Mouse (Mus musculus) urinary bladder, postnatal 10 days (tissue): ENCODE measurements around the gene Ntn3.
A peak's percentile ranks its signal among the peaks of the same experiment; 100 is the strongest.

Experiments
- DNase-seq: peaks from one replicate; pipeline ENCODE4 v3.0.0; 2022; ENCODE audit warnings: low spot score

Gene Ntn3

DNA sequence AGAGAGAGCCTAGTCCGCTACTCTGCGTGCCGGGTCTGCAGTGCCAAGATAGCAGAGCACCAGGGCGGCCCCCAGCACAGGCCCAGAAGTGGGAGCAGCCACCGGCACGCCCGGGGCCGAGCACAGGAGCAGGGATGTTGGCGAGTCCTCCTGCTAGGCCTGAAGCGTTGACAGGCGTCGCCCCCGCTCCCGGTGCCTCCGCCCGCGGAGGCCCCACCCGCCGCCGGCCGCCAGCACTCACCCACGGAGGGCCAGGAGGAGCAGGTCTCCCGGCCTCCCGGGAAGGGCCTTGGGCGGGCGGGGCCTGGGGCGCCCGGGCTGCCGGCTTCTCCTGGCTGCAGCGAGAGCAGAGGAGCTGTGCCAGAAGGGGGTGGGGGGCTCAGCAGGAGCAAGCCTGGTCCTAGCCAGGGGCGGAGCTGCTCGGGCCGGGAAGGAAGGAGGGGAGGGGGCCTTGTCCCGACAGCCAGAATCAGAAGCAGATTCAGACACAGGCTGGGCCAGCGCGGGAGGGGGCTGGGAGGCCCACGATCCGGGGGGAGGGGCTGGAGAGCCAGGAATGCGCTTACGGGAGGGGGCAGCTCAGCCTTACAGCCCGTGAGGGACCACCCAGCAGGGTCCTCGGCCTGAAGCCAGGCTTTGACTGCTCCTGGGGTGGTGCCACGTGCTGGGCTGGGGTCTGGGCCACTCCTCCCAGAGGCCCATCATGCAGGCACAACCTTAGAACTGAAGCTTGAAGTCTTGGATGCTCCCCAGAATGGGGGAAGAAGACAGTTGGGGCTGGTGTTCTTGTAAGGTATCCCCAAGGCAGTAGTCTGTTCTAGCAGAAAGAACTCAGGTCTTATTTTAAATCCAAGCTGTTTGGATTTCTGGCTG lies at the start of gene Ntn3:
Gene Ntn3 (minus strand): TSS at position 489 of the 873 bp plus-strand sequence.
- no peak for DNase-seq

DNA sequence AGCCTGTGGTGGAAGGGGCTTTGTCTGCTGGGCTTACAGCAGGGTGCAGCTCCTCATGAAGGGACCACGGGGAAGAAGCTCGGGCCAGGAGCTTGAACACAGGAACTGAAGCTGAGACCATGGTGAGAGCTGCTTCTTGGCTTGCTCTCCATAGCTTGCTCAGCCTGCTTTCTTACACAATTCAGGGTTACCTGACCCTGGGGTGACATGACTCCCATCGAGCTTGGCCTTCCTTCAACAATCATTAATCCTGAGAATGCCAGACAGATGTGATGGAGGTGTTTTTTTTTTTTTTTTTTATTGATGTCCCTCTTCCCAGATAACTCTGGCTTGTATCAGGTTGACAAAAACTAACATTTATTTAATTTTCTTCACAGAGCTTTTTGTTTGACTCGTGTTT lies 49.6 kb upstream of the Ntn3 start:
- DNase-seq, result no peak

DNA sequence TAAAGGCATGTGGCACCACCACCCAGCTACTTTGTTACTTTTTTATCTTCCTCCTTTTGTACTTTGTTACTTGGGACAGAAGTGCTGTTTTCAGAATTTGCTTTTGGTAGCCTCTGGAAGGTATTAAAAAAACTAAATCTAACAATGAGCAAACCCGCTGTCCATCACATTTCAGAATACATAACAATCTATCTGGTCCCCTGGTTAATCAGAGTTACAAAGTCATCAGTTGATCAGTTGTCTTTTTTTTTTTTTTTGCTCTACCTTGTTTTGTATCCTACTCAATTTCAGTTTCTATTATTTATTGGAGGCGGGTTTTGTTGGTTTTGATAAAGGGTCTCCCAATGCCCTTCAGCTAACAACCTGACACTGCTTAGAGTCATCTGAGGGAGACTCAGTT lies 43.0 kb upstream of the Ntn3 start:
- no peak for DNase-seq

DNA sequence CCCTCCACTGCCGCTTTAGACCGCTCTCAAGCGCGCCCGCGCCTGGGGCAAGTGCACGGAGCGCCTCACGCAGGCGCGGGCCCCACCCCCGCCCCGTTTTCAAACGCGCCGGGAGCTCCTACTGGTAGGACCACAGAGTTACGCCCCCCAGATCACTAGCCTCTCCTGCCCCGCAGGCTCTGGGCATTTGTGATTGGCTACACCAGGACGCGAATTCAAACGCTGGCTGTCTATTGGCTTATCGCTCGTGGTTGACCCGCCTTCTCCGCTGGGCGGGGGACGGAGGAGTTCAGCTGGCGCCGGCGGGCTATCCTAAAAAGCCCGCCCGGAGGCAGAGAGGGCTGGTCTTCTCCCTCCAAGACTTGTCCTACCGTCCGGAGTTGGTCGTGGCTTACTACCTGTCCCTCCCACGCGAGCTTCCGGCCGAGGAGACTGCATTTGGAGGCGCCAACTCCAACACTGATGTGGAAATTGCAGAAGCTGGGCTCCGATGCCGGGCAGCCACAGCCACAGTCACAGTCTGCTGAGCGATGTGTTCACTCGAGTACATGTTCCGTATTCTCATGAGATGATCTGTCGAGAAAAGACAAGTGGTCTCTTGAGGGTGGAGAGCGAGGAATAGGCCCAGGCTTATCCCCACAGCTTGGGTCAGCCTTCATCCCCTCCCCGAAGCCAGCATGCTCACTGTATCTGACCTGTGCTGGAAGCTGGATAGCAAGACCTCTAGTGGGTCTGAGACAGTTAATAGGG lies 42.2 kb upstream of the Ntn3 start, which contains the start of gene Ccnf:
Gene Ccnf (minus strand): TSS at position 165 of the 750 bp plus-strand sequence.
- peak; percentile 77 for DNase-seq

DNA sequence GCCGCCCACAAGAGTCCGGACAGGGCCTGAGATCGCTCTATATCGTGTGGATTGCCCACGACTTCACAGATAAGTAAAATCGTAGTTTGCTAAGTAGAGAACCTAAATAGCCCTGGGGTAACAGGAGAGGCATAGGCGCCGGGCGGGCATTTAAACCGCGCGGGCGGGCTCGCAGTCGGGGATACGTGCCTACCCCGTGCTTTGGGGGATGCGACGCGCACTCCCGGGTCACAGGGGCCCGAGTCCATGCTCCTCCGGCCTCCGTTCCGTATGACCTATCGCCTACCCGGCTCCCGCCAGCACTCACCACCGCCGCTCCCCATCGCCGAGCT lies 41.6 kb upstream of the Ntn3 start:
- DNase-seq, result no peak

DNA sequence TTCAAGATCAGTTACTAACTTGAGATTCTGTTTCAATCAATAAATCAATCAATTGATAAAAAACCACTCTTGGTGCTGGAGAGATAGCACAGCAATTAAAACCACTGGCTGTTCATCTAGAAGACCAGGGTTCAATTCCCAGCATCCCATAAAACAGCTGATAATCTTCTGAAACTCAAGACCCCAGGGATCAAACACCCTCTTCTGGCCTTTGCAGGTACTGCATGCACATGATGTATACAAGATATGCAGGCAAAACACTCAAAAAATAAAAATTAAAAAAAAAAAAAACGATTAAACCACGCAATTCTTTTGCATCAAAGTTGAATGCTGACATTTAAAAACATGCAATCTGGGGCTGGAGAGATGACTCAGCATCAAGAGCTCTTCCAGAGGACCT lies 39.3 kb upstream of the Ntn3 start:
- DNase-seq, result no peak

DNA sequence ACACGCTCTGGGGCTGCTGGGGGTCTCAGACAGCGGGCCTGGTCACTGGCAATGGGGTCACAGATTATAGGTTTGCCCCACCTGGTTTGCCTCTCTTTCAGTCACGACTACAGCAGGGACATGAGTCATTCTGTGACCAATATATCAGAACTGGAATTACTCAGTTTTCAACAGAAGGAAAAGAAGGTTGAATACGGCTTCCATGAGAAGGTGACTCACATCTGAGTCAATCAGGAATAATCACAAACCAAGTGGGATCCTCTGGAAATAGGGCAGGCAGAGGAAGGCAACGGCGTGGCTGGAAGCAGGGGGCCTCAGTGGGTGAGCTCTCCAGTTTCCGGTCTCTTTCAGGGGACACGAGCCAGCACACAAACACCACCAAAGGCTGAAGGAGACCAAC lies 34.7 kb upstream of the Ntn3 start:
- no peak for DNase-seq

DNA sequence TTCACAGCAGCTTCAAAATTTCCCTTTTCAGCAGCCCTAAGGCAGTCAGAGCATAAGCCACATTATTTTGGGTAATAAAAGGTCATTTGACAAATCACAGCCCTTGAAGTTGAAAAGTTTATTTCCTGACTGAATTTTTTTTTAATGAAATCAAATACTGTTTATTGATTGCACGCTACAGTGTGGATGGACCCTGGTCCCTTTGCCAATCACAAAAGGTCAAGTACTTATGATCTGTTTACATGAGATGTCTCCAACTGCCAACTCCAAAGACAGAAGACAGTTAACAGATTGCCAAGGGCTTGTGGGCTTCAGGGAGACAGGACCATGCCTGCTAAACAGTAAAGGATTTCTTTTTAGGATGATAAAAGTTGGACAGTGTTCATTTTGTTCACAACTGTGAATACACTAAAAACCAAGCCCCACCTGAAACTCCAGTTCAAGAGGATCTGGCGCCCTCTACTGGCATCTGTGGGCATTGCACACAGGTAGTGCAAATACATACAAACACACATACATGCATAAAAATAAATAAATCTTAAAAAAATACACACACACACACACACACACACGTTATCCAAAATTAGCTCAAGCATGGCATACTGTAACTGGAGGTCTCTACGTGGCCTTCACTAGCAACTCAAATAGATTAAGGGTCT lies 34.1 kb upstream of the Ntn3 start:
- DNase-seq, result no peak

DNA sequence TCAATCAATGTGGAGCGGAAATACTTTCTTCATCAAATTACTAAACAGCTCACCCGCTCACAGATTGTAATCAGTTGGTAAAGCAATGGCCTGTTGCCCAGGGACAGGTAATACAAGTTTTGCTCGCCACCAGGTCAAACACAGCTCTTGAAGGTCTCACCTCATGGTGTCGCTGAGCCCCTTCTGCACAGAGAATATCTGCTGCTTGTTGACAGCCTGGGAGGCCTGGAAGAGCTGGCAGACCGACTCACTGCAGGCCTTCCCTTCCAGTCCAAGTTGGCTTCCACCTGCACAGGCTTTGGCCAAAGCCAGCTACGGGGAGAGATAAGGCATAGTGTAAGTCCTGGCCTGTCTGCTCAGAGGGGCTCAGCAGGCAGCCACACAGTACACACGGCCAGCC lies 27.6 kb upstream of the Ntn3 start:
- DNase-seq, result no peak

DNA sequence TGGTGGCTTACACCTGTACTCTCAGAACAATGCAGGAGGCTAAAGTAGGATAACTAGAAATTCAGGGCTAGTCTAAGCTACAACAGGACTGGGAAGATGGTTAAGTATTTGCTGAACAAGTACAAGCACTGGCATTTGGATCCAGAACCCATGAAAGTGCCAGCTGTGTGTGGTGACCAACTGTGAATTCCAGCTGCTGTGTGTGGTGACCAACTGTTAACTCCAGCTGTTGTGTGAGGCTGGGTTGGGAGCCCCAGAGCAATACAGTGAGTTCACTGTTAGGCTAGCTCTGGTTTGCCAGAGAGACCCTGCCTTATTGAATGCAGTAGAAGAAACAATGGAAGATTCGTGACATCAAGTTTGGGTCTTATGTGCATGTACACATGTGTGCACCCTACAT lies 27.1 kb upstream of the Ntn3 start:
- no peak for DNase-seq

DNA sequence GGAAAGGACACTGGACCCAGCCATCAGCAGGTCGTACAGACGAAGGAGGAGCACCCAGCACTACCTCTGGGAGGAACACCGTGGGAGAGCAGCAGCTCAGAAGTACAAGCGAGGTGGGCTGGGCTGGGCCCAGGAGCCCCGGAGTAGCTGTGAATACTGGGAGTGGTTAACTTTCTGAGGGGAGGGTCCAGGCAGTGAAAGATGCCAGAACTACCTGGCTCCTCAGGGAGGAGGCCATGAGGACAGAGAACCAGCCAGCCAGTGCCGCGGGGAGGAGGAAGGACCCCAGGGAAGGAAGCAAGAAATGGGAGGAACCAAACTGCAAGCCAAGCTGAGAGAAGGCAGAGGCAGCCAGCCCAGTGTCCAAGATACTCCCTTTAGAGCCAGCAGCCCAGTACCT lies 18.6 kb upstream of the Ntn3 start:
- no peak for DNase-seq

DNA sequence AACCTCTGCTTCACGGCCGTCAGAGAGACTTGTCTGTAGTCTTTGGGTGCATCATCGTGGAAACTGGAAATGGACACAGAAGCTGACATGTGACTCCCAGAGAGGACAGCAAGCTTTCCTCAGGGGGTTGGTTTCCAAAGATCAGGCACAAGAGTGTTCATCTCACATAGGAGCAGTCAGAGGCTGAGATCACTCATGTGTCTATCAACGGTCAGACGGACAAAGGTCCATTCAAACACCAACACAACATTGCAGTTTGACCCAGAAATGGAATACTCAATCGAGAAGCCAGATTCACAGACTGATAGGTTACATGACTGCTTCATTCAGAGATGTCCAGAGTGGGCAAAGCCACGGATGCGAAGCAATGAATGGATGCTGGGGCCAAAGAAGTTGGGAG lies 17.4 kb upstream of the Ntn3 start:
- DNase-seq, result no peak

DNA sequence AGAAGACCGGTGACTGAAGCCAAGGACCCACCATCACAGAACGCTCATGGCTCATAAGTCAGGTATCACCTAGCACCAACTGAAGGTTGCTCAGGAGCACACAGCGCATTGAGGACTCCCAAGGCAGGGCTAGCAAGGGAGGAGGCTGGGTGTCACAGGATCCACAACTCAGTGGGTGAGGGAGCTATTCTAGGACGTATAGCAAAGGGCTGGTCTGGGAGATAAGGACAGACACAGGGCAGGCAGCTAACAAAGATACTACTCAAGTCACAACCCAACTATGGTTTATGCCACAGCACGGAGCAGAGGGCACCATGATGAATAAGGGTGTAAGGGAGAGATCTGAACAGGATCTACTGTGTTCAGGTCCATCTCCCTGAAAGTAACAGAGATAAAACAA lies 16.5 kb upstream of the Ntn3 start:
- DNase-seq, result no peak

DNA sequence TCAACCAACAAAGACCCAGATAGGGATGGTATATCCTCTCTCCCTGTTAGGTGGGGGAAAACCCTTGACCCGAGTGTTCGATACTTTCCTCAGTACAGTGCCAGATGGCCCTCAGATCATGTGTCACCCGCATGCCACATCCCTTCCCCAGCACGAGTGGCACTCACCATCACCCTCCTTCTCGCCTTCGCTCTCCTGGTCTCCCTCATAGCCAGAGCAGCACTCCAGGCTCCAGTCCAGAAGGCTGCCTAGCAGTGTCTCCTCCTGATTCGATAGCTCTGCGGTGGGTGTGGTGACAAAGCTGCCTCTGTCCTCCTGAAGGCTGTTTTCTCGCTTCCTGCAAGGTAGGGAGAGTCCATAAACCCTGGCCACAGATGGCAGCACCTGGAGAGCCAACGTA lies 15.4 kb upstream of the Ntn3 start:
- DNase-seq, result no peak

DNA sequence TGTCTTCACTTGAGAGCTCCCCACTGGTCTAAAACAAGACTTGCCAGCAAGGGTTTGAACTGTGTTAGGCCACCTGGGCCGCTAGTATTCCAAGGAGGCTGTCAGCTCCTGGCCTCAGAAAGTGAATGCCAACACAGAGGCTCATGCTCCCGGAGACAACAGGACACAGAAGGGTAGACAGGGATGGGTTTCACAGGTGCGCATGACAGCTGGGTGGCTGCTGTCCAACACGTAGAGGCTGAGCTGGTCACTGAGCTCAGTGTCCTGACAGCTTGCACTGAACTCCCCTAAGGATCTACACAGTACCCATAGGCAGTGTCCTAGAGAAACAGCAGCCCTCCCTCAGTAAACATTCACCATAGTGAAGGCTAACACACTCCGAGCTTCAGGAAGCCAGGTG lies 14.2 kb upstream of the Ntn3 start:
- DNase-seq, result no peak

DNA sequence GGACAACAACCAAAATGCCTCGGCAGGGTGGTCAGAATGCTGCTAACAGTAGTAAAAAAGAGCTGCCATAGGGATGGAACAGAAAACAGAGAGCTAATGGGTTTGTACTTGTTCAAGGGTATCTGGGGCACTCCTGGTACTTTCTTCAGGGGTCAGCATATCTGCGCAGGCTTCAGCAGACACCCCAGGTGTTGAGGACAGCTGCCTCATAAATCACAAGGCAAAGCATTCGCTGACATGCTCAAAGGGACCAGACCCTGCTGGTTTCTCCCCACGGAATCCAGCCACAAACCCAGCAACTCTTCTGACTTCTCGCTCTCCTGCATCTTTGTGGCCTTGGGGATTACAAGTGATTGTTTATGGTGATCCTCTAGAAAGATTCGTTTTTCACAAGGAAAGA lies 13.3 kb upstream of the Ntn3 start:
- DNase-seq, result no peak

DNA sequence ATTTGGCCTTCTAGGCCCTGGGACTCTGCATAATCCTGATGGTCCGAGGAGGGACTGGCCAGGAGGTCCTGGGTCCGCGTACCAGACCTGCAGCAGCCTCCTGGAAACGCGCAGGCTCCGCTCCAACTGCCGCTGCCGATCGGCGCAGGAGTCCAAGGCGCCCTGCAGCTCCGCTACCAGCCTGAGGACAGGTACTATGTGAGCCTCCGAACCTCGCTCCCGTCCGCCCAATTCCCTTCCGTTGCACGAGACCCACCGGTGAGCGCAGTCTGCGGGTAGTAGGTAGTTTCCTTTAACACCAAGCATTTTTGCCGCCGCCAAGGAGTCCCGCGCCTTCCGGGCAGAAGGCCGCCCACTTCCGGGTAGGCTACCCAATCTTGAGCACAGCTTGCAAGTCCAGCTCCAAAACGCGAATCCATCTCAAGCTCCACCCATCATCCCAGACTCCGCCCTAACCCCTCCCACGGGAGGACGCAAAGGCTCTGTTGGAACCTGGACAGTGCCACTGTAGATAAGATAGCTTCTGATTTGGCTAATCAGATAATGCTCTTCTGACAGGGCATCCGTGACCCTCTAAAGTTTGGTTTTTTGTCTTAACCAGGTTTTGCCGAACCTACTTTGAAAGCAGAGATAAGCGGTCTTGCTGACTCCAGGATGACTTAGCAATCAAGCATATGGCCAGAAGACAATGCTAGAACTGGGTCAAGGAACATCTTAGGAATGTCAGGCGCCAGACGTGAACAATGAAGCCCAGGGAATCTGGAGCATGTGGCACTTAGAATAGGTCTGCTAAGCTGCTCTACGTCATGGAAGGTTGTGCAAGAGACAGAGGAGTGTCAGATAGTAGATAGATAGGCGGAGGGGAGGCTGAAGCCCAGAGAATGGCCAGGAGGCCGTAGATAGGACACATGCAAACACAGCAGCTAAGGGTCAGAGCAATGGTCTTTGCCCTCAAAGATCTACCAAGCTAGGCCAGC lies 11.4 kb upstream of the Ntn3 start, which contains the start of gene Tedc2:
Gene Tedc2 (minus strand): TSS at position 417 of the 977 bp plus-strand sequence.
- peak; percentile 46 for DNase-seq

DNA sequence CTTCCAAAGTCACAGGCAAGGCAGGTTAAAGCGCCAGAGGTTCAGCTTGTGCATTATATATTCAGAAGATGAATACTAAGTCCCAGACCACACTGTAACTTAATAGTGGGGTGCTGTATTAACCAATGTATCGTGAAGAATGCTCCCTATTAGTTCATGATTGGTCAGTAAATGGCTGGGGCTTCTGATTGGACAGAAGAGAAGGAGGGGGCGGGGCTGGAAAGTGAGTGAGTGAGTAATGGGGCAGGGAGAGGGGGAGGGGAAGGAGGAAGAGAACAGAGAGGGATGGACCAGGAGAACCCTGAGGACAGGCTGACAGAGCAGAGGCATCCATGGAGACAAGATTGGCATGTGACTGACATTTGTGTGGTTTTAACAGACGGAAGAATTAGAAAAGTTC lies 7.5 kb upstream of the Ntn3 start:
- no peak for DNase-seq

DNA sequence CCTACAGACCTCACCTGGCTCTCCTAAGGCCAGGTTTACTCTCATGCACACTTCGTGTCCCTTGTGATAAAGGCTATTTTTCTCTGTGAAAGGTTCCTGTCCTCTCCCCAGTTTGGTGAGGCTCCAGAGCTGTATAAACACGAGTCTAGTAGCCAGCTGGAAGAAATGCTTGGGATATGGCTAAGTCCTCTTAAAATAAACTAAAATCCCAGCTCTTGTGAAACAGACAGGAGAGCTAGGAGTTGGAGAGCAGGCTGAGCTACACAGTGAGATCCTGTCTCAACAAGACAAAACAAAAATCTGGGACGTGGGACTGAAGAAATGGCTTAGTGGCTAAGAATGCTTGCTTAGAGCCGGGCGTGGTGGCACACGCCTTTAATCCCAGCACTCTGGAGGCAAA lies 3.9 kb upstream of the Ntn3 start:
- DNase-seq, result no peak

DNA sequence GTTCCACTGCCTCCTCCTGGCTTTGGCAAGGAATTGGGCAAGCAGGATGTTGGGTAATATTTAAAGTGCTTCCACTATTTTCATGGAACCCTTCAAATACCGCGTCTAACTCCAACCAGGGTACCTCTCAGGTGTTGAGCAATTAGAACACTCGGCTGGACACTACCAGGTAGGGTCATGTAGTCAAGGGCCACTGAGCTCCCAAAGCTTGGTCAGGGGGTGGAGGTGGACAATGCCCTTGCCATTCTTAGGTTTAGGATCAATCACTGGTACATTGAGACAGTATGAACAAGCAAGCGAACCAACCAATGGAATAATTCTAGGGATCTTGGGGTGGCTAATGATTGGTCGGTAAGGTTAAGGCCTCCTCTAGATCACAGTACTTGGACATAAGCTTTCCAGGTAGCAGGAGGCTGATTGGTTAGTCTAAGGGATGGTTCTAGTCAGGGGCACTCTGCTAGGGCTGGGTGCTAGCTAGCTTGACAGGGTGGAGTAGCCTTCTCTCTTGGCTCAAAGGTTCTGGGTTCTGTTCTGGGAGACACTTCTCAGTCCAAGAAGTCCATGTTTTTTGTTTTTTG lies 3.2 kb upstream of the Ntn3 start:
- no peak for DNase-seq
